In genomic region chr4:75714652-75715051, GRCm38 (mm10) we compare ENCODE assay signal across 26 mouse cellular contexts.
"Had no signal": no experiment of that assay in that cellular context is flagged by ENCODE, and none has a peak within 500 bp of the region (broad histone marks: within the 10 kb centered on the region; RNA-seq: fewer than 3 reads in every experiment).

No protein-coding gene starts in this region.

- H3K9me3 ChIP-seq: heart, embryonic 13.5 days; heart, embryonic 15.5 days; hindbrain, embryonic 12.5 days; hindbrain, embryonic 13.5 days; hindbrain, embryonic 15.5 days; kidney, embryonic 15.5 days had no signal

- H3K27me3 ChIP-seq: heart, embryonic 12.5 days; heart, embryonic 13.5 days; heart, embryonic 15.5 days; hindbrain, embryonic 12.5 days; hindbrain, embryonic 13.5 days; hindbrain, embryonic 15.5 days; kidney, embryonic 15.5 days had no signal

- H3K9ac ChIP-seq: heart, embryonic 12.5 days; heart, embryonic 13.5 days; heart, embryonic 15.5 days; hindbrain, embryonic 12.5 days; hindbrain, embryonic 13.5 days; hindbrain, embryonic 14.5 days; hindbrain, embryonic 15.5 days; kidney, embryonic 15.5 days had no signal

- ATAC-seq: hindbrain, embryonic 16.5 days; hindbrain, postnatal 0 days; inflammation-experienced regulatory T-cells, adult 6 months had no signal

- H3K4me3 ChIP-seq: heart, embryonic 10.5 days; heart, embryonic 12.5 days; heart, embryonic 13.5 days; heart, embryonic 15.5 days; hindbrain, embryonic 10.5 days; hindbrain, embryonic 12.5 days; hindbrain, embryonic 13.5 days; hindbrain, embryonic 15.5 days; kidney, embryonic 15.5 days; layer of hippocampus, adult 2 months; left cerebral cortex, adult 2 months had no signal

- H3K36me3 ChIP-seq: heart, embryonic 10.5 days; heart, embryonic 12.5 days; heart, embryonic 13.5 days; heart, embryonic 15.5 days; hindbrain, embryonic 10.5 days; hindbrain, embryonic 12.5 days; hindbrain, embryonic 13.5 days; hindbrain, embryonic 15.5 days; kidney, embryonic 15.5 days had no signal

- DNase-seq: heart, postnatal 36 days; heart, postnatal 4 days; kidney, adult 11 months; kidney, adult 18-20 months; kidney, adult 2 months; kidney, postnatal 10 days; kidney, postnatal 14 days; layer of hippocampus, adult 9-11 months; layer of hippocampus, postnatal 36 days had no signal

- H3K4me1 ChIP-seq: heart, embryonic 10.5 days; heart, embryonic 12.5 days; heart, embryonic 13.5 days; heart, embryonic 15.5 days; hindbrain, embryonic 10.5 days; hindbrain, embryonic 12.5 days; hindbrain, embryonic 13.5 days; hindbrain, embryonic 15.5 days; kidney, embryonic 15.5 days had no signal

- H3K27ac ChIP-seq: heart, embryonic 10.5 days; heart, embryonic 13.5 days; heart, embryonic 15.5 days; hindbrain, embryonic 10.5 days; hindbrain, embryonic 12.5 days; hindbrain, embryonic 13.5 days; hindbrain, embryonic 14.5 days; hindbrain, embryonic 15.5 days; hindbrain, postnatal 0 days; kidney, embryonic 15.5 days; kidney, postnatal 0 days; layer of hippocampus, adult 2 months; left cerebral cortex, adult 2 months had no signal

- H3K4me2 ChIP-seq: heart, embryonic 11.5 days; heart, embryonic 12.5 days; heart, embryonic 13.5 days; heart, embryonic 15.5 days; hindbrain, embryonic 12.5 days; hindbrain, embryonic 13.5 days; hindbrain, embryonic 14.5 days; hindbrain, embryonic 15.5 days; kidney, embryonic 15.5 days had no signal
